Comparison of ENCODE assay signal across 14 mouse cellular contexts in the genomic region with DNA sequence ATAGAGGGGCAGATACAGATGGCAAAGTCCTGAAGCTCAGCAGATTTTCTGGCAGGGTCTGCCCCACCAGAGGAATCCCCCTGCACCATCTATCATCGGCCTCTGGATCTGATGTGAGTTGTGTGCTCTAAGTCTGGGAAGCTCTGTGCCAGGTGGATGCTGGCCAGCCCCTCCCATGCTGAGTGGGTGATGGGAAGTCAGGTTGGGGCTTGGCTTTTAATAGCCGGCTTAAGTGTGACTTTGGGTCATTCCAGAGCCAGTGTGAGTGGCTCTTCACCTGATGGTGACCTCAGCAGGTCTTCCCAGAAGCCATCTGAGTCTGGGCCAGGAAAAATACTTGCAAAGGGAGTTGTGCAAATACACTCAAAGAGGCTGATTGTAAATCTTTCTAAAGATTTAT. TPM values are rescaled to one million over a fixed set of nuclear protein-coding genes. Genes with fewer than 3 reads are reported as not detected.
A peak's percentile ranks its signal among the peaks of the same experiment; 100 is the strongest.
DNase-seq lines count a peak whose midpoint lies in the region; ATAC-seq lines count a peak whose summit lies in the region.
"Had no signal": no experiment of that assay in that cellular context is flagged by ENCODE, and none has a peak within 500 bp of the region (broad histone marks: within the 10 kb centered on the region; RNA-seq: fewer than 3 reads in every experiment).

No protein-coding gene starts in this region.

- no peak overlapping the region for H3K4me2 ChIP-seq in kidney, embryonic 15.5 days
- H3K4me2 ChIP-seq in heart, embryonic 14.5 days (ENCODE audit: low read length) = no peak overlapping the region
- H3K4me2 ChIP-seq: midbrain, embryonic 12.5 days; neural tube, embryonic 15.5 days had no signal

- H3K9ac ChIP-seq in kidney, embryonic 15.5 days = no peak overlapping the region
- H3K9ac ChIP-seq in heart, embryonic 14.5 days (ENCODE audit: low read length) = no peak overlapping the region
- H3K9ac ChIP-seq: midbrain, embryonic 12.5 days; neural tube, embryonic 15.5 days had no signal

- H3K27ac ChIP-seq in kidney, embryonic 15.5 days = no peak overlapping the region
- H3K27ac ChIP-seq in heart, embryonic 14.5 days (replicated peaks in 1 of 2; ENCODE audit: control insufficient read depth in 1 of 2, insufficient read depth in 1 of 2, low read depth in 2 of 2, low read length in 2 of 2) = no peak overlapping the region
- no peak overlapping the region for H3K27ac ChIP-seq in midbrain, embryonic 10.5 days (replicated peaks)
- H3K27ac ChIP-seq: layer of hippocampus, adult 2 months; midbrain, embryonic 12.5 days; neural tube, embryonic 15.5 days had no signal

- DNase-seq in kidney, adult 8-10 months = no peak
- peak; percentile 65 for DNase-seq in fibroblast of lung, adult 2 months (ENCODE audit: low read depth)
- DNase-seq in lung, postnatal 10 days = peak; percentile 82
- DNase-seq in frontal cortex, adult 2 months (ENCODE audit: extremely low spot score in 1 of 2, low spot score in 1 of 2) = no peak
- DNase-seq in midbrain, embryonic 10.5 days (ENCODE audit: low spot score) = no peak
- DNase-seq in layer of hippocampus, postnatal 14 days (ENCODE audit: low spot score in 2 of 2) = no peak

- 41% methylated on average over 2 of the region's 2 CpGs for WGBS in kidney, embryonic 15.5 days
- 31% methylated on average over 2 of the region's 2 CpGs for WGBS in heart, embryonic 14.5 days
- 69% methylated on average over 2 of the region's 2 CpGs for WGBS in midbrain, embryonic 10.5 days

- peak; percentile 58 for ATAC-seq in kidney, embryonic 15.5 days (replicated peaks; ENCODE audit: low FRiP score)
- ATAC-seq in heart, embryonic 14.5 days (ENCODE audit: insufficient number of reproducible peaks, insufficient read depth, low FRiP score, low read depth) = peak; percentile 55
- ATAC-seq: hindbrain, embryonic 16.5 days had no signal

- no peaks in the 10 kb centered on the region for H3K36me3 ChIP-seq in kidney, embryonic 15.5 days
- H3K36me3 ChIP-seq in heart, embryonic 14.5 days (ENCODE audit: control insufficient read depth, insufficient read depth, low read length) = no peaks in the 10 kb centered on the region
- H3K36me3 ChIP-seq in midbrain, embryonic 10.5 days = no peaks in the 10 kb centered on the region
- H3K36me3 ChIP-seq: midbrain, embryonic 12.5 days; neural tube, embryonic 15.5 days had no signal

- no peaks in the 10 kb centered on the region for H3K4me1 ChIP-seq in kidney, embryonic 15.5 days
- H3K4me1 ChIP-seq in heart, embryonic 14.5 days (ENCODE audit: control insufficient read depth in 2 of 2, insufficient read depth in 2 of 2, low read length in 2 of 2) = peaks cover 6 to 8% of the 10 kb centered on the region in 2 experiments; a peak in 3 of 4 replicates
- H3K4me1 ChIP-seq in midbrain, embryonic 10.5 days = no peaks in the 10 kb centered on the region
- H3K4me1 ChIP-seq: midbrain, embryonic 12.5 days; neural tube, embryonic 15.5 days had no signal

- H3K9me3 ChIP-seq in kidney, embryonic 15.5 days (replicated peaks) = 0 out of 2 replicates have a peak, but pooled peaks cover 4% of the 10 kb centered on the region
- no peaks in the 10 kb centered on the region for H3K9me3 ChIP-seq in heart, embryonic 14.5 days (ENCODE audit: control insufficient read depth, low read length)
- H3K9me3 ChIP-seq in midbrain, embryonic 10.5 days (replicated peaks) = no peaks in the 10 kb centered on the region; the same call in 1 of the 2 replicates
- H3K9me3 ChIP-seq: midbrain, embryonic 12.5 days; neural tube, embryonic 15.5 days had no signal

- H3K27me3 ChIP-seq in kidney, embryonic 15.5 days = no peaks in the 10 kb centered on the region
- no peaks in the 10 kb centered on the region for H3K27me3 ChIP-seq in heart, embryonic 14.5 days (ENCODE audit: control insufficient read depth, insufficient read depth, low read length)
- H3K27me3 ChIP-seq in midbrain, embryonic 10.5 days (ENCODE audit: low read depth, poor library complexity, severe bottlenecking) = no peaks in the 10 kb centered on the region
- H3K27me3 ChIP-seq: midbrain, embryonic 12.5 days; neural tube, embryonic 15.5 days had no signal

- H3K4me3 ChIP-seq in kidney, embryonic 15.5 days (replicated peaks) = no peak overlapping the region
- no peak overlapping the region for H3K4me3 ChIP-seq in heart, embryonic 14.5 days (ENCODE audit: control insufficient read depth in 1 of 2, insufficient read depth in 1 of 2, low read depth in 1 of 2, low read length in 2 of 2)
- H3K4me3 ChIP-seq in midbrain, embryonic 10.5 days = no peak overlapping the region
- H3K4me3 ChIP-seq: layer of hippocampus, adult 2 months; midbrain, embryonic 12.5 days; neural tube, embryonic 15.5 days had no signal

RNA-seq across cellular contexts. Expression of gene Pcare, which starts 22.0 kb away (rescaled TPM):
- not detected in 2 replicates for polyA plus RNA-seq in kidney, embryonic 15.5 days (2015; fragmentation: Nextera tagmentation; extraction: Ambion mirVana)
- polyA plus RNA-seq in heart, embryonic 14.5 days (2014; fragmentation: Nextera tagmentation; extraction: Ambion mirVana) = not detected in 2 replicates
- 0.04 TPM in 2 replicates for polyA plus RNA-seq in frontal cortex, adult 2 months (2012; rRNA removed)
- not detected in 2 replicates for polyA plus RNA-seq in midbrain, embryonic 10.5 days (2016; fragmentation: Nextera tagmentation; extraction: Ambion mirVana)
- total RNA-seq in layer of hippocampus, postnatal 14 days (2021) = under 1 TPM; 0.12 to 0.17 TPM
- polyA plus RNA-seq: brain, embryonic 14.5 days; forebrain, embryonic 11.5 days; midbrain, embryonic 12.5 days; neural tube, embryonic 15.5 days had no signal

RNA-seq across cellular contexts. Expression of gene Clip4, which starts 37.6 kb away (rescaled TPM):
- 5.5 and 5.7 TPM in 2 replicates for polyA plus RNA-seq in kidney, embryonic 15.5 days (2015; fragmentation: Nextera tagmentation; extraction: Ambion mirVana)
- 42.6 and 45.3 TPM in 2 replicates for polyA plus RNA-seq in heart, embryonic 14.5 days (2014; fragmentation: Nextera tagmentation; extraction: Ambion mirVana)
- polyA plus RNA-seq in frontal cortex, adult 2 months (2012; rRNA removed) = 61.5 and 63.9 TPM in 2 replicates
- 4.4 and 4.5 TPM in 2 replicates for polyA plus RNA-seq in midbrain, embryonic 10.5 days (2016; fragmentation: Nextera tagmentation; extraction: Ambion mirVana)
- 10 to 100 TPM; 71.5 to 79.2 TPM for total RNA-seq in layer of hippocampus, postnatal 14 days (2021)

RNA-seq across cellular contexts. Expression of gene Togaram2, which starts 57.6 kb away (rescaled TPM):
- 0.18 and 0.32 TPM in 2 replicates for polyA plus RNA-seq in kidney, embryonic 15.5 days (2015; fragmentation: Nextera tagmentation; extraction: Ambion mirVana)
- 2.5 and 2.8 TPM in 2 replicates for polyA plus RNA-seq in heart, embryonic 14.5 days (2014; fragmentation: Nextera tagmentation; extraction: Ambion mirVana)
- polyA plus RNA-seq in frontal cortex, adult 2 months (2012; rRNA removed) = 4.9 and 6.2 TPM in 2 replicates
- not detected in 2 replicates for polyA plus RNA-seq in midbrain, embryonic 10.5 days (2016; fragmentation: Nextera tagmentation; extraction: Ambion mirVana)
- 1 to 10 TPM; 1.3 to 1.6 TPM for total RNA-seq in layer of hippocampus, postnatal 14 days (2021)

Comparison
In these comparisons a context has a peak if more than half of its experiments do, and no peak if none do; other contexts are left out.
1. DNase-seq: peak in fibroblast of lung, adult 2 months (single experiment) and lung, postnatal 10 days (single experiment); none in kidney, adult 8-10 months (0 of 2), frontal cortex, adult 2 months (0 of 2), midbrain, embryonic 10.5 days (single experiment) and layer of hippocampus, postnatal 14 days (0 of 2).